16 mouse cellular contexts compared by ENCODE assay signal in the genomic region with DNA sequence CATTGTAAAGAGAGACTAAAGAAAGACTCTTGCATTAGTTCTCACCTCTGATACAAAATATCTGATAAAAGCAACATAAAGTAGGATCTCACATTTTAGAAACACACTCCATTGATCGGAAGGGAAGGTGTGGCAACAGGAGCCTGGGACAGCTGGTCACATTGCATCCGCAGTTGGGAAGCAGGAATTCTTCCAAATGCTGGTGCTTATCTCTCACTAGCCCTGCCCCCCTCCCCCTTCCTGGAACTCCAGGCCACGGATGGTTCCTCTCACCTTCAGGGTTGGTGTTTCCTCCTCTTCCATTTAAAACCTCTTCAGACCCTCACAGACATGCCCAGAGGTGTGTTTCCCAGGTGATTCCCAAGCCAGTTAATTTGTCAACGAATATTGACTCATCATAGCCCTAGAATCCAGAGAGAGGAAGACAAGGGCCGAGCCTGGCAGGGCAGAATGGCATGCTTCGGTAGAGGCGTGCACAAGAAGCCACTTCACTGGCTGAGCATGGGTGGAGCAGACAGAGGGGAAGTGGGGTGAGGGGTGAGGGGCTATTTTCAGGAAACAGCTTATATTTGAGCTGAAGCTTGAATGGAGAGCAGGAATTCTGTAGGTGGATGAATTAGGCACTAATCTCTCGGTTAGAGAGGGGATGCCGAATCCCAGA. TPM values are rescaled to one million over a fixed set of nuclear protein-coding genes. Genes with fewer than 3 reads are reported as not detected.
A peak's percentile ranks its signal among the peaks of the same experiment; 100 is the strongest.
DNase-seq lines count a peak whose midpoint lies in the region; ATAC-seq and TF ChIP-seq lines count a peak whose summit lies in the region.
"Had no signal": no experiment of that assay in that cellular context is flagged by ENCODE, and none has a peak within 500 bp of the region (broad histone marks: within the 10 kb centered on the region; RNA-seq: fewer than 3 reads in every experiment).

No protein-coding gene starts in this region.

- H3K27me3 ChIP-seq in hindbrain, embryonic 13.5 days, result no peaks in the 10 kb centered on the region
- H3K27me3 ChIP-seq in hindbrain, embryonic 11.5 days (ENCODE audit: control insufficient read depth, insufficient read depth, low read length), result no peaks in the 10 kb centered on the region
- H3K27me3 ChIP-seq in thymus, adult 2 months (ENCODE audit: control insufficient read depth, insufficient read depth, low read length), result no peaks in the 10 kb centered on the region
- no peaks in the 10 kb centered on the region for H3K27me3 ChIP-seq in midbrain, embryonic 14.5 days (ENCODE audit: control insufficient read depth, insufficient read depth, low read length)
- H3K27me3 ChIP-seq: forebrain, embryonic 15.5 days; limb, embryonic 13.5 days; Patski had no signal

- H3K4me3 ChIP-seq in hindbrain, embryonic 13.5 days, result no peak overlapping the region
- no peak overlapping the region for H3K4me3 ChIP-seq in hindbrain, embryonic 11.5 days (ENCODE audit: low read depth, low read length)
- H3K4me3 ChIP-seq in thymus, adult 2 months (ENCODE audit: control insufficient read depth, insufficient read depth, low read length), result no peak overlapping the region
- H3K4me3 ChIP-seq in midbrain, embryonic 14.5 days (replicated peaks; ENCODE audit: low read depth, low read length), result no peak overlapping the region
- H3K4me3 ChIP-seq: forebrain, embryonic 15.5 days; limb, embryonic 13.5 days; myocyte had no signal

- DNase-seq in hindbrain, embryonic 11.5 days (ENCODE audit: low spot score), result no peak
- DNase-seq in thymus, postnatal 14 days, result peak; percentile 55
- DNase-seq in thymus, adult 2 months, result no peak
- no peak for DNase-seq in midbrain, embryonic 14.5 days
- DNase-seq in ovary, adult 18-20 months (ENCODE audit: low spot score), result no peak
- no peak for DNase-seq in right cerebral cortex, postnatal 14 days
- DNase-seq: adrenal gland, adult 2 months; gastrocnemius, postnatal 25 days; kidney, postnatal 14 days; right cerebral cortex, adult 18-20 months had no signal

- WGBS in hindbrain, embryonic 13.5 days, result 71% methylated on average over 9 of the region's 9 CpGs
- 78% methylated on average over 9 of the region's 9 CpGs for WGBS in hindbrain, embryonic 11.5 days
- WGBS in thymus, adult 2 months, result 40% methylated on average over 9 of the region's 9 CpGs
- 63% methylated on average over 9 of the region's 9 CpGs for WGBS in midbrain, embryonic 14.5 days

- H3K9me3 ChIP-seq in hindbrain, embryonic 13.5 days, result 0 out of 2 replicates have a peak, but pooled peaks cover 4% of the 10 kb centered on the region
- H3K9me3 ChIP-seq in hindbrain, embryonic 11.5 days (ENCODE audit: control insufficient read depth, low read length), result no peaks in the 10 kb centered on the region
- no peaks in the 10 kb centered on the region for H3K9me3 ChIP-seq in midbrain, embryonic 14.5 days (ENCODE audit: control insufficient read depth, low read length)
- H3K9me3 ChIP-seq: forebrain, embryonic 15.5 days; limb, embryonic 13.5 days had no signal

- H3K27ac ChIP-seq in hindbrain, embryonic 13.5 days, result peak overlapping the region; percentile 86
- no peak overlapping the region for H3K27ac ChIP-seq in hindbrain, embryonic 11.5 days (ENCODE audit: low read depth, low read length)
- H3K27ac ChIP-seq in thymus, adult 2 months (ENCODE audit: control insufficient read depth, insufficient read depth, low read length), result no peak overlapping the region
- peak overlapping the region; percentile 76 for H3K27ac ChIP-seq in midbrain, embryonic 14.5 days (replicated peaks; ENCODE audit: low read depth, low read length)

- no peaks in the 10 kb centered on the region for H3K36me3 ChIP-seq in hindbrain, embryonic 13.5 days
- no peaks in the 10 kb centered on the region for H3K36me3 ChIP-seq in hindbrain, embryonic 11.5 days (ENCODE audit: control insufficient read depth, insufficient read depth, low read length)
- H3K36me3 ChIP-seq in thymus, adult 2 months (ENCODE audit: control insufficient read depth, insufficient read depth, low read length), result no peaks in the 10 kb centered on the region
- H3K36me3 ChIP-seq in midbrain, embryonic 14.5 days (ENCODE audit: control insufficient read depth, insufficient read depth, low read length), result no peaks in the 10 kb centered on the region
- H3K36me3 ChIP-seq: forebrain, embryonic 15.5 days; limb, embryonic 13.5 days had no signal

- no peak for ATAC-seq in hindbrain, embryonic 13.5 days (ENCODE audit: low FRiP score)
- ATAC-seq in hindbrain, embryonic 11.5 days (ENCODE audit: low FRiP score), result no peak
- ATAC-seq in midbrain, embryonic 14.5 days (ENCODE audit: low FRiP score, low TSS enrichment), result no peak
- ATAC-seq: forebrain, embryonic 15.5 days; intestine, embryonic 16.5 days; Patski had no signal

- TF ChIP-seq CTCF in thymus, adult 2 months (IDR thresholded peaks at IDR 0.05; ENCODE audit: borderline replicate concordance, control insufficient read depth, extremely low read depth, insufficient read depth, low read length, poor library complexity), result no peak

- no peak for TF ChIP-seq POLR2A in thymus, adult 2 months (IDR thresholded peaks at IDR 0.05; ENCODE audit: control insufficient read depth, extremely low read depth, insufficient read depth, low read length, poor library complexity)

- H3K9ac ChIP-seq in hindbrain, embryonic 13.5 days, result no peak overlapping the region
- H3K9ac ChIP-seq in hindbrain, embryonic 11.5 days (ENCODE audit: low read depth, low read length), result no peak overlapping the region
- H3K9ac ChIP-seq in midbrain, embryonic 14.5 days (replicated peaks; ENCODE audit: low read length), result no peak overlapping the region
- H3K9ac ChIP-seq: forebrain, embryonic 15.5 days; limb, embryonic 13.5 days had no signal

- H3K4me2 ChIP-seq in hindbrain, embryonic 13.5 days, result no peak overlapping the region
- no peak overlapping the region for H3K4me2 ChIP-seq in hindbrain, embryonic 11.5 days (replicated peaks; ENCODE audit: low read depth, low read length)
- H3K4me2 ChIP-seq in midbrain, embryonic 14.5 days (ENCODE audit: low read length), result no peak overlapping the region
- H3K4me2 ChIP-seq: forebrain, embryonic 15.5 days had no signal

- H3K4me1 ChIP-seq in hindbrain, embryonic 13.5 days (replicated peaks), result peaks cover 49% of the 10 kb centered on the region
- H3K4me1 ChIP-seq in hindbrain, embryonic 11.5 days (replicated peaks; ENCODE audit: control insufficient read depth, insufficient read depth, low read length), result no peaks in the 10 kb centered on the region
- H3K4me1 ChIP-seq in thymus, adult 2 months (replicated peaks; ENCODE audit: control insufficient read depth, insufficient read depth, low read length), result peaks cover 17% of the 10 kb centered on the region
- peaks cover 27% of the 10 kb centered on the region for H3K4me1 ChIP-seq in midbrain, embryonic 14.5 days (ENCODE audit: control insufficient read depth, insufficient read depth, low read length)

RNA-seq across cellular contexts. Expression of gene Igsf3, which starts 28.3 kb away (rescaled TPM):
- 81.4 and 87.9 TPM in 2 replicates for polyA plus RNA-seq in hindbrain, embryonic 13.5 days (2015; fragmentation: Nextera tagmentation; extraction: Ambion mirVana)
- polyA plus RNA-seq in hindbrain, embryonic 11.5 days (2014; fragmentation: Nextera tagmentation; extraction: Ambion mirVana), result 23.8 and 27.6 TPM in 2 replicates
- polyA plus RNA-seq in thymus, adult 2 months (2012; rRNA removed), result 8.6 and 9.7 TPM in 2 replicates
- 62.0 and 77.8 TPM in 2 replicates for polyA plus RNA-seq in midbrain, embryonic 14.5 days (2014; fragmentation: Nextera tagmentation; extraction: Ambion mirVana)

Comparison
In these comparisons a context has a peak if more than half of its experiments do, and no peak if none do; other contexts are left out.
1. H3K27ac ChIP-seq: peak in hindbrain, embryonic 13.5 days (single experiment) and midbrain, embryonic 14.5 days (single experiment); none in hindbrain, embryonic 11.5 days (single experiment) and thymus, adult 2 months (single experiment).